Mouse (Mus musculus): Measurements from ENCODE around the gene Ppp1r9a.

GRCm38 (mm10) chr6:4938901-4939300 is 36.2 kb downstream of the Ppp1r9a start:
- TF ChIP-seq CTCF (IDR thresholded peaks at IDR 0.05; ENCODE audit: low read depth), result no peak
- no peak for TF ChIP-seq EP300 (IDR thresholded peaks at IDR 0.05; ENCODE audit: low read depth)
